Comparison of ENCODE assay signal across 28 mouse cellular contexts in genomic region chr9:114636751-114637150, GRCm38 (mm10).
"Had no signal": no experiment of that assay in that cellular context is flagged by ENCODE, and none has a peak within 500 bp of the region (broad histone marks: within the 10 kb centered on the region; RNA-seq: fewer than 3 reads in every experiment).

No protein-coding gene starts in this region.

- H3K27ac ChIP-seq: heart, adult 2 months; heart, embryonic 13.5 days; heart, embryonic 15.5 days; hindbrain, embryonic 12.5 days; hindbrain, embryonic 14.5 days; intestine, embryonic 15.5 days; layer of hippocampus, adult 2 months; limb, embryonic 13.5 days; limb, embryonic 15.5 days; liver, embryonic 12.5 days; liver, embryonic 14.5 days had no signal

- DNase-seq: gastrocnemius, postnatal 14 days; gastrocnemius, postnatal 36 days; heart, adult 11 months; heart, adult 2 months; heart, postnatal 14 days; heart, postnatal 36 days; kidney, adult 18-20 months; kidney, adult 8-10 months; kidney, postnatal 10 days; kidney, postnatal 25 days; kidney, postnatal 4 days; layer of hippocampus, adult 9-11 months; layer of hippocampus, postnatal 36 days; left cerebral cortex, postnatal 4 days had no signal

- H3K36me3 ChIP-seq: heart, embryonic 15.5 days had no signal

- H3K9me3 ChIP-seq: heart, embryonic 13.5 days; heart, embryonic 15.5 days; hindbrain, embryonic 12.5 days; intestine, embryonic 15.5 days; limb, embryonic 13.5 days; limb, embryonic 15.5 days; liver, embryonic 12.5 days had no signal

- H3K4me3 ChIP-seq: heart, adult 2 months; heart, embryonic 13.5 days; heart, embryonic 15.5 days; hindbrain, embryonic 12.5 days; intestine, embryonic 15.5 days; layer of hippocampus, adult 2 months; limb, embryonic 13.5 days; limb, embryonic 15.5 days; liver, embryonic 12.5 days had no signal

- H3K4me2 ChIP-seq: heart, embryonic 11.5 days; heart, embryonic 13.5 days; heart, embryonic 15.5 days; hindbrain, embryonic 12.5 days; hindbrain, embryonic 14.5 days; intestine, embryonic 15.5 days; limb, embryonic 13.5 days; limb, embryonic 15.5 days; liver, embryonic 12.5 days had no signal

- ATAC-seq: hindbrain, embryonic 16.5 days; inflammation-experienced regulatory T-cells, adult 6 months; intestine, embryonic 15.5 days; intestine, postnatal 0 days; liver, embryonic 12.5 days had no signal

- H3K9ac ChIP-seq: heart, embryonic 13.5 days; heart, embryonic 15.5 days; hindbrain, embryonic 12.5 days; hindbrain, embryonic 14.5 days; intestine, embryonic 15.5 days; limb, embryonic 13.5 days; limb, embryonic 15.5 days; liver, embryonic 12.5 days; liver, embryonic 14.5 days had no signal

- H3K27me3 ChIP-seq: intestine, embryonic 15.5 days; limb, embryonic 13.5 days; limb, embryonic 15.5 days; liver, embryonic 12.5 days had no signal
